Mouse (Mus musculus): ENCODE measurements around the gene 9330182L06Rik.

GRCm38 (mm10) chr5:9367920-9368692, 102.2 kb downstream of the 9330182L06Rik start:
- TF ChIP-seq CTCF (IDR thresholded peaks at IDR 0.05; ENCODE audit: borderline replicate concordance, insufficient read depth, low read length): no peak
- TF ChIP-seq POLR2A (IDR thresholded peaks at IDR 0.05; ENCODE audit: low read depth, low read length): no peak
